Mouse (Mus musculus): ENCODE measurements at regions not wholly inside any gene's neighbourhood (a gene's known extent, or its start where the extent isn't known, plus 50 kb on each side); places are given as distances from the start of the nearest gene placed in this dataset.

GRCm38 (mm10) chr9:35354652-35355130, 66.2 kb upstream of the Cdon start:
- no peak for TF ChIP-seq CTCF (conservative IDR thresholded peaks at IDR 0.05 in 1 of 2, IDR thresholded peaks at IDR 0.05 in 1 of 2; ENCODE audit: low read depth in 2 of 2, low read length in 2 of 2)
- TF ChIP-seq USF1 (IDR thresholded peaks at IDR 0.05; ENCODE audit: low read depth, low read length) = no peak
- no peak for TF ChIP-seq POLR2A (IDR thresholded peaks at IDR 0.05; ENCODE audit: low read depth, low read length)
- no peak for TF ChIP-seq ETS1 (conservative IDR thresholded peaks at IDR 0.05; ENCODE audit: low read depth, low read length)
- TF ChIP-seq E2F4 (IDR thresholded peaks at IDR 0.05; ENCODE audit: insufficient replicate concordance, low read depth, low read length) = no peak
- no peak for TF ChIP-seq ZC3H11A (IDR thresholded peaks at IDR 0.05; ENCODE audit: low read depth, low read length)
- TF ChIP-seq GABPA (IDR thresholded peaks at IDR 0.05; ENCODE audit: insufficient replicate concordance, low read depth, low read length) = no peak
- no peak for TF ChIP-seq MEF2A (IDR thresholded peaks at IDR 0.05; ENCODE audit: borderline replicate concordance, low read depth, low read length)
- TF ChIP-seq MAX (IDR thresholded peaks at IDR 0.05; ENCODE audit: low read length) = no peak
